Mouse (Mus musculus): ENCODE measurements around the gene Cyp2t4. TPM values are rescaled to one million over a fixed set of nuclear protein-coding genes. Genes with fewer than 3 reads are reported as not detected.

Gene Cyp2t4
- total RNA-seq (2023): not detected in 4 replicates

DNA sequence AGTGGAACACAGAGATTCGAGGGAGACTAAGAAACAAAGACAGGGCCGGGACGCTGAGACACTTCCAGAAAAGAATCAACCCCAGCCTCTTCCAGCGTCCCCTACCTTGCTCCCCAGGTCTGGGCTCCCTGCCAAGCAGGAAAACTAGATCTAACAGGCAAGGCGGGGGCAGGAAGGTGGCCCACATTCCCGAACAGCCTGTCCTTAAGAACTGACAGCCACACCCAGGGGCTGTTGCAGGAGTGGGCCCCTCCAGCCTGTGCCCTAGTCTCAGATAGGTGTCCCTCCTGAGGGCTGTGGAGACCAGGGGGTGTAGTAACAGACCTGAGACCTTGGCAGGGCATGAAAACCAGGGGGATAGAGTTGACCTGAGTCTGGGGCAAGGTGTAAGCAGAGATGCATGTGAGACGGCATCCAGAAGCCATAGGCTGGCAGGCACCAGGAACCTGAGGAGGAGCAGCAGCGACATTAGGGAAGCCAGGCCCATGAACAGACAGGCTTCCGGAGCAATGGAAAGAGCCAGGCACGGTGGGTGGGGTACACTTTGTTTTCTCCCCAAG lies at the start of gene Cyp2t4:
Gene Cyp2t4 (plus strand): TSS at position 510 of the 560 bp plus-strand sequence.

DNA sequence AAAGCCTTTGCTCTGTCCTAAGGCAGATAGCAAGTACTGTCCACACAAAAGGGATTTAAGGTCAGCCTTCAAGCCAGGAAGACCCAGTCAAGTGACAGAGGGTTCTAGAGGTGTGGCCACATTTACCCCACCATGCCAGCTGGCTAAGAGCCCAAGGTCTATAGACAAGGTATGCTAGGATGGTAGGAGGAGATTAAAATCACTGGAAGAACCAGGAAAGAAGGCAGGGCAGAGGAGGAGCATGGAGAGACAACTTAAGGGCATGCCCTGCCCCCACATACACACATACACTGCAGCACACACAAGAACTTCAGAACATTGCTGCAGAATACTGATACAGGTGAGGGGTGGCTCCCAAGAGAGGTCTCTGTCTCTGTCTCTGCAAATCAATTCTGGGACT lies 33.8 kb upstream of the Cyp2t4 start, which contains the start of gene Cyp2f2:
Gene Cyp2f2 (plus strand): TSS at position 234 of the 400 bp plus-strand sequence.

DNA sequence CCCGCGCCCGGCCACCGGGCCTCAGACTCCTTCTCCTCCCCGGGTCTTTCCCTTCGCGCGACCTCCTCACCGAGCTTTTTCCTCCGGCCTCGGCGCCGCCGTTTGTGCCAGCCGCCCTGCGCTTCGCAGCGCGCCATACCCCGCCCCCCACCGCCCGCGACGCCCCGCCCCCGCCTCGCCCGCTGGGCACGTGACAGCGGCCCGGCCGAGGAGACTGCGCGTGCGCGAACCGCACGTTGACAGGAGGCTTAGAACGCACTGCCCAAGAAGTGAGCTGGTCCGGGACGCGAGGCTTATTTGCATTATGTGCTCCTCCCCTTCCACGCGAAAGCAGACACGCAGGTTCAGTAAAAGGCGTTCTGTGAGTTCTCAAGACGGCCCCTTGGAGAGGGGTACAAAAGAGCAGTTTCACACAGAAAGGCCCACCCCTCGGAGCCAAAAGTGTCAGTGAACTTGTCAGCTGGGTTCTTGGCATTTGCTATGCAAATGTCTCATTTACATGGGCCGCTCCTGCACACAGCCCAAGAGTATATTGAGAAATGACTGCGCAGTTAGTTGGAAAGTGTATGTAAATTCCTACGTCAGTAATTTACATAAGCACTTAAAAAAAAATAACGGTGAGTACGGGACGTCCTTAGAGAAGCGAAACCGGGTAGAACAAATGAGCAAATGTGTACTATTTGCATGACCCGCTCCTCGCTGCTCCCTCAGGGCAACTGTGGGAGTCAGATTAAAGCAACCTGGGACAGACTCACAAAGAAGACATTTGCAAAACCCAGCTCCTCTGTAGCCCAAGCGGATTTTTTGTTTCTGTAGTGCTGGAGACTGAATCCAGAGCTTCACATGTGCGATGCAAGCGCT lies 13.3 kb downstream of the Cyp2t4 start, which contains the start of gene Egln2:
Gene Egln2 (minus strand): TSS at position 189 of the 861 bp plus-strand sequence.

DNA sequence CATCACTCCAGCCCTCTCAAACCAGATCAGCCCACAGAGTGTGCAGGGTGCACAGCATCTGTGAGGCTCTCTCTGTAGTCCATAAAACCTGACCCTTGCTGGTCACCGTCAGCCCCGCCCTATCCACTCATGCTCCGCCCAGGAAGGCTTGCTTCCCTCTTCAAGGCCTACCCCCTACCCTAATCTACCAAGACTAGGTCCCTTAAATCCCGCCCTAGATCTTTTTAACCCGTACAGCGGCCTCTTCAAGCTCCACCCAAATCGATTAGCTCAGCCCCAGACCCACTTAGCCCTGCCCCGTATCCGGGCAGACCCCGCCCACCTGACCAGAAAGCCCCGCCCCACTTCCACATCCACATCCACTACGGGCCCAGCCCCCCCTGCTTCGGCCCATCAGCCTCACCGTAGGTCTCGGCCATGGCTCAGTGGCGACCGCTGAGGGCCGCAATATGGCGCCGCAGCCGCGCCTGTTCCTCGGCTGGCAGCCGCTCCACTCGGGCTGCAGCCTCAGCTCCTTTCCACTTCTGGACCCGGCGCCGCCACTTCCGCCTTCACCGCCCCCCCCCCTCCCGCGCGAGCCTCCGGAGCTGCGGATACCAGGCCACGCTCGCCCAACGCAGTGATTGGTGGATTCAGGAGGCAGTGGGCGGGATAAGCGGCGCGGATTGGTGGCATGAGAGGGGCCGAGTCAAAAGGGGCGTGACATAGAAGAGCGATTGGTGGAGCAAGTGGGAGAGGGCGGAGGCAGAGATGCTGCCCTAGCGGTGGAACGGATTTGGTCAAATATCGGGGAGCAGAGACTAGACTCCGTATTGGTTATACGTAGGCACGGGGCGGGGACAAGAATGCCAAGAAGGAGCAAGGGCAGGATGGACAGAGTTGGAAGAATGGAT lies 25.1 kb downstream of the Cyp2t4 start, which contains the start of gene Rab4b:
Gene Rab4b (minus strand): TSS at position 573 of the 893 bp plus-strand sequence.

DNA sequence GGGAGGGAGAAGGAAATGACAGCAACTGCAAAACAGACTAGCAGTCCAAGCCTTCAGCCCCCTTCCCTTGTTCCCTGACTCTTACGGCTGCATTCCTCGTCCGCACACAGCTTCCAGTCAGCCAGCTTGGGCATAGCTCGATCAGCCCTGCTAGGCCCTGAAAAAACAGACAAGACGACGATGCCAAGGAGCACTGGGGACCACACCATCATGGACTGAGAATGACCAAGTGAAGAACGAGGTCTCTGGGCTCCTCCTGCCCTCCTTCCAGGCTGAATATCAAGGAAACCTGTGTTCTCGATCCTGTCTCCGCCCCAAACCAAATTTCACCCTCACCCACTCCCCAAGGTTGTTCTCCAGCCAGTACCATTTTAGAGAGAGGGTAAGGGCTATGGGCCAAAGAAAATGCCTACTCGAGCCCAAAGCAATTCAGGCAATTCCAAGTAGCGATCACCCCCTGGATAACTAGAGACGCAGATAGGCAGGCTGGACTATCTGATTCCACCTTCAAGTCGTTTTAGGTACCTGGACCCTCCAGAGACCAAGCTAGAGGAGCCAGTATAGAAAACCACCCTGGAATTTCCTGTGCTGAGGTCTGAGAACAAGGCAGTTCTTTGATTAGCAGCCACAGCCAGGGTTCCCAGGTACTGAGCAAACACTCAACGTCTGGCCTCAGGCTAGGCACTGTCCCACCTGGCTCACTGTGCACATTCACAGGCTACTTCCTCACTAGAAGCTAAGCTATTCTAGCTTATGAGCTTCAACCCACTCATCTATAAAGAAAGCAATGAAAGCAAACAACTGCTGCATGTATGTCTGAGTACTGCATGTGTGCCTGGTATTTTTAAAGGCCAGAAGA lies 27.6 kb downstream of the Cyp2t4 start, which contains the start of the genes Gm21983 and Mia:
Gene Gm21983 (minus strand): TSS at position 250 of the 859 bp plus-strand sequence.
Gene Mia (minus strand): TSS at position 321 of the 859 bp plus-strand sequence.

DNA sequence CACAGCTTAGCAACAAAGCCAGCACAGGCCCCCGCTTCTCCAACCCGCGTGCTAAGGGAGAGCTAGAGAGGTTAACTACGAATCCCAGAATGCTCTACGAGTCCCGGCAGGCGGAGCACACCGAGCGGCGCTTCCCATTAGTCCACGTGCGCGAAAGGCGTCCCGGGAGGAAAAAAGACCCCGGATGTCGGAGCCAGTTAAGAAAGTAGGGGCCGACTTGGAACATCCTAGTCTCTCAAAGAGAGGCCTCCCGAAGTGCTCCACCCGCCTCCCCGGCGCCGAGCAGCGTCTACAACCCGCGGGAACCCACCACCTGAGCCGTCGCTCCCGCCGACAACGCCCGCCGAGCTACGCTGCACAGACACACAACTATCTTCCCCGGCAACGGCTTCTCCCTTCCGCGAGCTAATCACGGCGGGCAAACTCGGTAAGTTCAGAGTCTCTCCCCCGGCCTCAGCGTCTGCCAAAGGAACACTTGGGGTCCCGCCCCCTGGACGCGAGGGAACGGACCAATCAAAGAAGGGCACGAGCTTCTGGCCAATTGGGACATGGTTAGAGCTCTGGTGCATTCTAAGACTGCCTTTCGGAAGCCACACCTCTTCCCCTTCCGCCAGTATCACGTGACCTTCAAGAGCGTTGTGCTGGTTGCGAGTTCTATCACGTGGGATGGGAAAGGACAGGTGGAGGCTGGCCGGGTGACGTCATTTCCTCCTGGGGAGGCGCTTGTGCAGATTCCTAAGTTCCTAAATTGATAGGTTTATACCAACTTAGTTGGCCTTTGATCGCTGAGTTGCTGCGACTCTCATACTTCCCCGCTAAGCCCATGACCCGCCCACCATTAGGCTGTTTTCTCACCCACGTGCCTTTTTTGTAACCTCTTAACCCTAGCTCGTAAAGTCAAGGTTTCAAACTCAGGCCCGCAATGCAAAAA lies 42.4 kb downstream of the Cyp2t4 start, which contains the start of the genes BC024978 and Snrpa:
Gene BC024978 (plus strand): TSS at position 101 of the 931 bp plus-strand sequence.
Gene Snrpa (minus strand): TSS at position 591 of the 931 bp plus-strand sequence.

Other genes with a start within 250 kb of the Cyp2t4 start
- gene Cyp2a22, start 214.3 kb upstream of the Cyp2t4 start, total RNA-seq (2023): not detected in 4 replicates
- not detected in 4 replicates for gene Cyp2a12, start 124.6 kb upstream of the Cyp2t4 start, total RNA-seq (2023)
- not detected in 4 replicates for gene Cyp2f2, start 33.8 kb upstream of the Cyp2t4 start, total RNA-seq (2023)
- 177 to 204 TPM (median 188 TPM) in 4 replicates for gene Egln2, start 13.1 kb downstream of the Cyp2t4 start, total RNA-seq (2023)
- 147 to 182 TPM (median 171 TPM) in 4 replicates for gene Rab4b, start 25.2 kb downstream of the Cyp2t4 start, total RNA-seq (2023)
- not detected in 4 replicates for gene Gm21983, start 27.4 kb downstream of the Cyp2t4 start, total RNA-seq (2023)
- gene Mia, start 27.4 kb downstream of the Cyp2t4 start, total RNA-seq (2023): 1.1 to 3.3 TPM (median 1.2 TPM) in 3 of 4 replicates, not detected in the other
- 11.5 to 19.8 TPM (median 17.1 TPM) in 4 replicates for gene BC024978, start 42.1 kb downstream of the Cyp2t4 start, total RNA-seq (2023)
- 112 to 116 TPM (median 114 TPM) in 4 replicates for gene Snrpa, start 42.6 kb downstream of the Cyp2t4 start, total RNA-seq (2023)
- 18.8 to 22.0 TPM (median 20.4 TPM) in 4 replicates for gene Itpkc, start 74.9 kb downstream of the Cyp2t4 start, total RNA-seq (2023)
- 24.1 to 29.2 TPM (median 27.8 TPM) in 4 replicates for gene Coq8b, start 79.3 kb downstream of the Cyp2t4 start, total RNA-seq (2023)
- gene Numbl, start 104.7 kb downstream of the Cyp2t4 start, total RNA-seq (2023): 1.4 to 2.6 TPM (median 2.1 TPM) in 4 replicates
- 0.83 to 1.2 TPM (median 1.0 TPM) in 4 replicates for gene Ltbp4, start 184.0 kb downstream of the Cyp2t4 start, total RNA-seq (2023)
- 85.2 to 97.4 TPM (median 91.1 TPM) in 4 replicates for gene Shkbp1, start 202.3 kb downstream of the Cyp2t4 start, total RNA-seq (2023)
- 7.5 to 14.1 TPM (median 9.1 TPM) in 3 of 4 replicates, not detected in the other for gene Gm20479, start 203.7 kb downstream of the Cyp2t4 start, total RNA-seq (2023)

Data from B cell, adult 62 days (primary cell).